Mouse (Mus musculus) urinary bladder, postnatal 10 days (tissue): ENCODE data around the gene Ptcd1.
A peak's percentile ranks its signal among the peaks of the same experiment; 100 is the strongest.
"Not testable (repeated sequence)": the region's sequence is repeated elsewhere in the genome, so short reads cannot be mapped to it uniquely, and the experiment has no call there.

Experiments
- DNase-seq: peaks from one replicate; pipeline ENCODE4 v3.0.0; 2022; ENCODE audit warnings: low spot score

The Ptcd1 gene

GRCm38 (mm10) chr5:145166536-145167305 lies at the start of gene Ptcd1, which contains the start of gene Cpsf4:
TSS of gene Ptcd1 (minus strand) at chr5:145167108.
TSS of gene Cpsf4 (plus strand) at chr5:145167213.
- DNase-seq = peak; percentile 93

DNA sequence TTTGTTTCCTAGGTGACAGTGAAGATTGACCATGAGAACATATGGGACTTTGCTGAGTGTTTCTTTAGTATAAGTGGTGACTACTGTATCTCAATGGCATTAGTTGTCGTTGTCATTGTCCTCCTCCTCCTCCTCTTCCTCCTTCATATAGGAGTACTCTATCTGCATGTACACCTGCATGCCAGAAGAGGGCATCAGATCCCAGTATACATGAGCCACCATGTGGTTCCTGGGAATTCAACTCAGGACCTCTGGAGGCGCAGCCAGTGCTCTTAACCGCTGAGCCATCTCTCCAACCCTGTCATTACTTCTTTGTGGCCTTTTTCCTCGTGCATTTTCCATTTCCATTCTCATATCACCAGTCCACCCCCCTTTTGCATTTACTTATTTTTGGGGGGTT lies 47.8 kb upstream of the Ptcd1 start:
- DNase-seq = no peak

DNA sequence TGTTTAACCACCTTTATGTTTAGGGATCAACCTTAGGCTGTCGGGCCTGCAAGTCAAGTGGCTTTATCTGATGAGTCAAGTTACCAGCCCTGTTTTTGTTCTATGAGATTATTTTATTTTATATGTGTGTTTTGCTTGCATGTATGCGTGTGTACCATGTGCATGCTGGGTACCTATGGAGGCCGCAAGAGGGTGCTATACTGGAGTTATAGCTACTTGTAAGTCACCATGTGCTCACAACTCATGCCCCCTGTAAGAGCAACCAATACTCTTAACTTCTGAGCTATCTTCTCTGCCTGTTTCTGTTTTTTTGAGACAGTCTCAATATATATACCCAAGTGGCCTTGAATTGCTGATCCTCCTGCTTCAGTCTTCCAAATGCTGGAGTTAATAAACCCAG lies 46.6 kb upstream of the Ptcd1 start:
- DNase-seq = no peak

- no peak for DNase-seq
Measured at GRCm38 (mm10) chr5:145212216-145212615, 45.3 kb upstream of the Ptcd1 start.

- DNase-seq = no peak
Measured at GRCm38 (mm10) chr5:145211340-145211739, 44.4 kb upstream of the Ptcd1 start.

DNA sequence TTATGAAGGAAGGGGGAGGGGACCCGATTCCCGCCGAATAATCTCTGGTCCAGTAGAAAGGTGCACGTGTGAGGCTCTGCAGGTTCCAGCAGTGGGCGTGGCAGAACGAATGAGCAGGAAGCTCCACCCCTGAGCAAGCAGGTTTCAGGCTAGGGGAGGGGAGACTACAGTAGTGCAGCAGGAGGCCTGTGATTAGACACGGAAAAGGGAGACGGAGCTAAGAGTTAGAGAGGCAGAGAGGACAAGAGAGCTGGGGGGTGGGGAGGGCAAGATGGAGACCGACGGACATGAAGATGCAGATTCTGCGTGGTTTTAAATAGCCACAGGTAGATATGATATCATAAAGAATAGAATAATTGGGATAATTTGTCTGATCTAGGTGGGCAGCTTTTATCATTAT lies 41.5 kb upstream of the Ptcd1 start:
- DNase-seq = not testable (repeated sequence)

DNA sequence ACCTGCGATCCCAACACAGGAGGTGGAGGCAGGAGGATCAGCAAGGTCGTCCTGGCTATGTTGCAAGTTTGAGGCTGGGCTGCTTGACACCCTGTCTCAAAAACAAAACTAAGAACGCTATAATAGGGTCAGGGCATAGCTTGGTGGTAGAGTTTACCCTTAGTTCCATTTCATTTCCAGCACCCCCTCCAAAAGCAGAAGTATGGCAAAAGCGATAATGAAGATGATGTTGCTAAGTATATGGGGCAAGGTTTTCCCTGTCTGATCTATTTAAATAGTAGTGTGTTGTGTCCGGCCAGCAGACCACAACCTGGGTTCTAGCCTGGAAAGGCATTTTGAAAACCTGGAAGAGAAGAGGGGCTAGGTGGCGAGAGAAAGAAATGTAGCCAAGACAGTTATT lies 41.0 kb upstream of the Ptcd1 start:
- no peak for DNase-seq

DNA sequence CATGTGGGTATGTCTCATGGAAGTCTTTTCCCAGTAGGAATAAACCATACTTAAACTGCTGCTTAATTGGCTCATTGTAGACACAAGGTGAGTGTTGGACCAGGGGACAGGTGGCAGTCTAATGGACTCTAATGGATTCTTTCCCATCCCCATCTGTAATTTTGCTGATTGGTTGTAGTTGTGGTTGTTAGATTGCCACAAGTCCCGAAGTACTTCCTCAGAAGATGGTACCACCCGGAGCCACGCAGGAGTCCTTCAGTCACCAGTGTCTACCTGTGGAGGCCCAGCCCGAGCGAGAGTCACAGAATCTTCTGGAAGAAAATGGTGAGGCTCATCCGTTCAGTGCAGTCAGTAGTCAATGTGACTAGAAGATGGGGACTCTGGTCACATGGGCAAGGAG lies 40.5 kb upstream of the Ptcd1 start:
- DNase-seq = no peak

GRCm38 (mm10) chr5:145205041-145205440 lies 38.1 kb upstream of the Ptcd1 start:
- no peak for DNase-seq

GRCm38 (mm10) chr5:145203936-145204691 lies 37.2 kb upstream of the Ptcd1 start, which contains the start of gene Zkscan5:
TSS of gene Zkscan5 (plus strand) at chr5:145204562.
- peak; percentile 92 for DNase-seq

GRCm38 (mm10) chr5:145202446-145202845 lies 35.5 kb upstream of the Ptcd1 start:
- no peak for DNase-seq

GRCm38 (mm10) chr5:145201321-145201991 lies 34.5 kb upstream of the Ptcd1 start, which contains the start of gene Zkscan14:
TSS of gene Zkscan14 (minus strand) at chr5:145201868.
- DNase-seq = no peak

- DNase-seq = no peak
Measured at GRCm38 (mm10) chr5:145200387-145200786, 33.5 kb upstream of the Ptcd1 start.

- DNase-seq = no peak
Measured at GRCm38 (mm10) chr5:145191962-145192361, 25.1 kb upstream of the Ptcd1 start, which contains the start of gene Atp5j2. TSS of gene Atp5j2 (minus strand) at chr5:145192062.

DNA sequence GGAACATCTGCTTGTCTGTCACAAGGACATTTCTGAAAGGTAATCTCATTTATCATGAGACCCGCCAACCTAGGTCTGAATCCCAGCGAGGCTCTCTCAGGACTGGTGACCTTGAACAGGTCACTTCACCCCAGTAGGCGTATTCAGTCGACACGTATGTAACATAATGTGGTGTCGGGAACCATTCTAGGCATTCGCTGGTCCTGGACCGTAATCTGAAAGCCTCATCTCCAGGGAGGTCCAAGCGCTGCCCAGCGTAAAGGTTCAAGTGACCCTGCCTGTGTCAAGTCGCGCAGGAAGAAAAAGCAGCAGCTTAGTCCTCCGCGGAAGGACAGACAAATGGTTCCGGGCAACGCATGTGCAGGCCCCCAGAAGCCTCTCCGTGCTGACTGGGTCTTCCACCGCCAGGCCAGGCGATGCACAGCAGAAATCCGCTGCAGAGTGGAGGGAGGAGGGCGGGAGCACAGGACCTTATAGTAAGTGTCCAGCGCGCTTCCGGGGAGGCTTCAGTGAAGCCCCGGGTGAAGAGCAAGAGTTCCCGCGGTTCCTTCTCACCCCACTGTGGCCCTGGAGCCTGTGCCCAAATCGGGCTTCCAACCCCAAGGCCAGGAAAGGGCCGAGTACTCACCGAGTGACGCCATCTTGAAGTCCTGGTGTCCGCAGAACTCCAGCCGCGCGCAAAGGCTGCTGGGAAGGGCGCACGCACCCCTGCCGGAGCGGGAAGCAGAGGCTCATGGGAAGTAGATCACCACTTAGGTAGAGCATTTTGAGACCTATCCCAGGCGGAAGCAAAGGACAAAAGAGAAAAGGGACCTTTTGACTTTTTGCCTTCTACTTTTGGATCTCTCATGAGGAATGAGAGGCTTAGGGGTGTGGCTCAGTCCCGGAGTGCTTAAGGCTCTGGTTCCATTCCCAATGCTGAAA lies 24.2 kb upstream of the Ptcd1 start:
- peak; percentile 57 for DNase-seq

DNA sequence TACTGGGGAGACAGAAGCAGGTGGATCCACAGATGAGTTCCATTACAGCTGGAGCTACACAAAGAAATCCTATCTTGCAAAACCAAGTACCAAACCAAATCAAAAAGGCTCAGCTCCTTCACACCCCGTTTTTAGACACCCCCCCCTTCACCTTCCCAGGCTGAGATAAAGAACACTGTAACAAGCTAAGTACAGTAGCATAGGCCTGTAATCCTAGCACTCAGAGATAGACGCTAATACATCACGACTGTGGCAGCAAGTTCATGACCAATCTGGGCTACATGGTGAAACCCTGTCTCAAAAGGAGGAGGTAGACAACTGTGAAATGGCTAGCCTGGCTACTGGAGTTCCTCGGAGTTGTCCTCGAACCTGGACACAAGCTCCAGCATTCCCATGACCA lies 23.5 kb upstream of the Ptcd1 start:
- DNase-seq = no peak

- DNase-seq = no peak
Measured at GRCm38 (mm10) chr5:145189416-145189815, 22.5 kb upstream of the Ptcd1 start.

- no peak for DNase-seq
Measured at GRCm38 (mm10) chr5:145185244-145185643, 18.3 kb upstream of the Ptcd1 start.

- no peak for DNase-seq
Measured at GRCm38 (mm10) chr5:145178461-145178980, 11.6 kb upstream of the Ptcd1 start.

- no peak for DNase-seq
Measured at GRCm38 (mm10) chr5:145167306-145167661, 376 bp upstream of the Ptcd1 start.

GRCm38 (mm10) chr5:145165184-145165583 lies 1.7 kb downstream of the Ptcd1 start:
- no peak for DNase-seq
